32 mouse cellular contexts compared by ENCODE assay signal in genomic region chr9:44105781-44106180, GRCm38 (mm10). TPM values are rescaled to one million over a fixed set of nuclear protein-coding genes. Genes with fewer than 3 reads are reported as not detected.
DNase-seq lines count a peak whose midpoint lies in the region; ATAC-seq and TF ChIP-seq lines count a peak whose summit lies in the region.
"Had no signal": no experiment of that assay in that cellular context is flagged by ENCODE, and none has a peak within 500 bp of the region (broad histone marks: within the 10 kb centered on the region; RNA-seq: fewer than 3 reads in every experiment).

No protein-coding gene starts in this region.

- no peak for ATAC-seq in CD4-positive, CD25-positive, alpha-beta regulatory T cell, adult 4 months
- no peak for ATAC-seq in liver, postnatal 0 days
- ATAC-seq in liver, embryonic 12.5 days = no peak
- peak; percentile 28; the same call in 1 of the 2 replicates for ATAC-seq in megakaryocyte, adult 5-6 weeks (ENCODE audit: poor library complexity, severe bottlenecking)
- ATAC-seq: forebrain, embryonic 14.5 days; forebrain, postnatal 0 days; hindbrain, postnatal 0 days; inflammation-experienced regulatory T-cells, adult 6 months; Patski had no signal

- TF ChIP-seq EP300 in liver, postnatal 0 days (IDR thresholded peaks at IDR 0.05; ENCODE audit: low read depth) = no peak

- no peaks in the 10 kb centered on the region for H3K27me3 ChIP-seq in liver, postnatal 0 days (ENCODE audit: insufficient read depth, low read length)
- no peaks in the 10 kb centered on the region for H3K27me3 ChIP-seq in liver, embryonic 12.5 days (replicated peaks)
- H3K27me3 ChIP-seq: embryonic facial prominence, embryonic 12.5 days; embryonic facial prominence, embryonic 15.5 days; heart, embryonic 13.5 days; Patski had no signal

- H3K9ac ChIP-seq in liver, postnatal 0 days (replicated peaks) = no peak overlapping the region
- no peak overlapping the region for H3K9ac ChIP-seq in liver, embryonic 12.5 days
- H3K9ac ChIP-seq: embryonic facial prominence, embryonic 12.5 days; embryonic facial prominence, embryonic 15.5 days; forebrain, postnatal 0 days; hindbrain, embryonic 14.5 days had no signal

- no peak overlapping the region for H3K4me3 ChIP-seq in liver, postnatal 0 days (ENCODE audit: low read depth, low read length)
- H3K4me3 ChIP-seq in liver, embryonic 12.5 days = no peak overlapping the region
- H3K4me3 ChIP-seq: embryonic facial prominence, embryonic 12.5 days; embryonic facial prominence, embryonic 15.5 days; heart, adult 2 months; heart, embryonic 10.5 days; heart, embryonic 13.5 days had no signal

- peaks cover 14% of the 10 kb centered on the region for H3K36me3 ChIP-seq in liver, postnatal 0 days (replicated peaks; ENCODE audit: insufficient read depth, low read length)
- H3K36me3 ChIP-seq in liver, embryonic 12.5 days = peaks cover 64% of the 10 kb centered on the region

- DNase-seq in CD4-positive, CD25-positive, alpha-beta regulatory T cell, adult 2 months (ENCODE audit: low read depth, low spot score) = peak; percentile 31
- DNase-seq in liver, postnatal 0 days = no peak
- peak; percentile 60 for DNase-seq in 3T3-L1 (ENCODE audit: low read depth, low spot score)
- no peak for DNase-seq in testis, postnatal 10 days (ENCODE audit: low spot score)
- DNase-seq: adrenal gland, adult 2 months; adrenal gland, postnatal 25 days; B cell, adult 2 months; cerebellum, adult 11-12 months; cerebellum, adult 9-11 months; cerebellum, postnatal 25 days; forebrain, postnatal 0 days; gastrocnemius, postnatal 10 days; heart, postnatal 14 days; heart, postnatal 4 days had no signal

- no peaks in the 10 kb centered on the region for H3K9me3 ChIP-seq in liver, postnatal 0 days (ENCODE audit: low read length)
- H3K9me3 ChIP-seq in liver, embryonic 12.5 days (replicated peaks) = no peaks in the 10 kb centered on the region
- H3K9me3 ChIP-seq: embryonic facial prominence, embryonic 12.5 days; embryonic facial prominence, embryonic 15.5 days; heart, embryonic 10.5 days; heart, embryonic 13.5 days had no signal

- H3K4me2 ChIP-seq in liver, postnatal 0 days (ENCODE audit: low read depth, low read length) = no peak overlapping the region
- H3K4me2 ChIP-seq in liver, embryonic 12.5 days = no peak overlapping the region
- H3K4me2 ChIP-seq: embryonic facial prominence, embryonic 12.5 days; embryonic facial prominence, embryonic 15.5 days; heart, embryonic 13.5 days; hindbrain, embryonic 14.5 days had no signal

- 84% methylated on average over 10 of the region's 10 CpGs for WGBS in liver, postnatal 0 days (ENCODE audit: insufficient replicate concordance)
- WGBS in liver, embryonic 12.5 days (ENCODE audit: insufficient replicate concordance) = 85% methylated on average over 10 of the region's 10 CpGs

- H3K27ac ChIP-seq in liver, postnatal 0 days (ENCODE audit: low read depth) = peak overlapping the region; percentile 71; the same call in 1 of the 2 replicates
- H3K27ac ChIP-seq in liver, embryonic 12.5 days = no peak overlapping the region
- H3K27ac ChIP-seq: embryonic facial prominence, embryonic 12.5 days; heart, embryonic 10.5 days had no signal

- peaks cover 20% of the 10 kb centered on the region for H3K4me1 ChIP-seq in liver, postnatal 0 days (ENCODE audit: insufficient read depth)
- peaks cover 46% of the 10 kb centered on the region for H3K4me1 ChIP-seq in liver, embryonic 12.5 days

- no peak for TF ChIP-seq CTCF in liver, postnatal 0 days (IDR thresholded peaks at IDR 0.05; ENCODE audit: low read depth)

RNA-seq across cellular contexts. Expression of gene C1qtnf5, which starts 1.3 kb away (rescaled TPM):
- not detected for polyA plus RNA-seq in CD4-positive, CD25-positive, alpha-beta regulatory T cell, adult 4 months (2017; shearing (Covaris generic))
- polyA plus RNA-seq in liver, postnatal 0 days (2015; fragmentation: Nextera tagmentation; extraction: Ambion mirVana) = 1.0 and 1.3 TPM in 2 replicates
- polyA plus RNA-seq in liver, embryonic 12.5 days (2016; fragmentation: Nextera tagmentation; extraction: Ambion mirVana) = 0.23 and 0.28 TPM in 2 replicates
- total RNA-seq in megakaryocyte, adult 5-6 weeks (2015) = 0.27 TPM in 1 of 2 replicates, not detected in the other
- 0.40 TPM in 1 of 2 replicates, not detected in the other for total RNA-seq in megakaryocyte, adult 5-6 weeks (2017)
- total RNA-seq: common myeloid progenitor, adult 5-6 weeks; granulocyte monocyte progenitor cell, adult 5-6 weeks had no signal
- polyA plus RNA-seq: inflammation-experienced regulatory T-cells, adult 6 months had no signal

RNA-seq across cellular contexts. Expression of gene Mfrp, which starts 4.3 kb away (rescaled TPM):
- polyA plus RNA-seq in CD4-positive, CD25-positive, alpha-beta regulatory T cell, adult 4 months (2017; shearing (Covaris generic)) = not detected
- not detected in 2 replicates for polyA plus RNA-seq in liver, postnatal 0 days (2015; fragmentation: Nextera tagmentation; extraction: Ambion mirVana)
- polyA plus RNA-seq in liver, embryonic 12.5 days (2016; fragmentation: Nextera tagmentation; extraction: Ambion mirVana) = 0.11 TPM in 1 of 2 replicates, not detected in the other
- total RNA-seq in megakaryocyte, adult 5-6 weeks (2015) = not detected in 2 replicates
- 0.24 TPM in 1 of 2 replicates, not detected in the other for total RNA-seq in megakaryocyte, adult 5-6 weeks (2017)
- total RNA-seq: adrenal gland, postnatal 25 days; common myeloid progenitor, adult 5-6 weeks; gastrocnemius, postnatal 36 days; heart, postnatal 14 days; heart, postnatal 4 days had no signal
- polyA plus RNA-seq: forebrain, embryonic 11.5 days; forebrain, embryonic 14.5 days; heart, embryonic 13.5 days; heart, embryonic 16.5 days; inflammation-experienced regulatory T-cells, adult 6 months had no signal

RNA-seq across cellular contexts. Expression of gene Gm49380, which starts 7.5 kb away (rescaled TPM):
- polyA plus RNA-seq in CD4-positive, CD25-positive, alpha-beta regulatory T cell, adult 4 months (2017; shearing (Covaris generic)) = not detected
- polyA plus RNA-seq in liver, postnatal 0 days (2015; fragmentation: Nextera tagmentation; extraction: Ambion mirVana) = not detected in 2 replicates
- not detected in 2 replicates for polyA plus RNA-seq in liver, embryonic 12.5 days (2016; fragmentation: Nextera tagmentation; extraction: Ambion mirVana)
- total RNA-seq in megakaryocyte, adult 5-6 weeks (2015) = not detected in 2 replicates
- total RNA-seq in megakaryocyte, adult 5-6 weeks (2017) = not detected in 2 replicates
- total RNA-seq: common myeloid progenitor, adult 5-6 weeks; granulocyte monocyte progenitor cell, adult 5-6 weeks; heart, postnatal 4 days; hindbrain, postnatal 0 days had no signal
- polyA plus RNA-seq: forebrain, embryonic 11.5 days; forebrain, postnatal 0 days; heart, adult 2 months; heart, embryonic 13.5 days; hindbrain, postnatal 0 days; inflammation-experienced regulatory T-cells, adult 6 months had no signal

RNA-seq across cellular contexts. Expression of gene Rnf26, which starts 7.5 kb away (rescaled TPM):
- polyA plus RNA-seq in CD4-positive, CD25-positive, alpha-beta regulatory T cell, adult 4 months (2017; shearing (Covaris generic)) = 1 to 10 TPM; 4.9 to 5.0 TPM
- 17.9 and 18.8 TPM in 2 replicates for polyA plus RNA-seq in liver, postnatal 0 days (2015; fragmentation: Nextera tagmentation; extraction: Ambion mirVana)
- polyA plus RNA-seq in liver, embryonic 12.5 days (2016; fragmentation: Nextera tagmentation; extraction: Ambion mirVana) = 57.6 and 58.7 TPM in 2 replicates
- total RNA-seq in megakaryocyte, adult 5-6 weeks (2015) = 35.9 and 36.7 TPM in 2 replicates
- 16.3 and 20.9 TPM in 2 replicates for total RNA-seq in megakaryocyte, adult 5-6 weeks (2017)

RNA-seq across cellular contexts. Expression of gene Mcam, which starts 28.5 kb away (rescaled TPM):
- under 1 TPM in 1 of 2 experiments, not detected in 1; 0.34 TPM for polyA plus RNA-seq in CD4-positive, CD25-positive, alpha-beta regulatory T cell, adult 4 months (2017; shearing (Covaris generic))
- 4.2 and 4.5 TPM in 2 replicates for polyA plus RNA-seq in liver, postnatal 0 days (2015; fragmentation: Nextera tagmentation; extraction: Ambion mirVana)
- polyA plus RNA-seq in liver, embryonic 12.5 days (2016; fragmentation: Nextera tagmentation; extraction: Ambion mirVana) = 6.1 and 6.3 TPM in 2 replicates
- 1.6 TPM in 2 replicates for total RNA-seq in megakaryocyte, adult 5-6 weeks (2015)
- total RNA-seq in megakaryocyte, adult 5-6 weeks (2017) = 3.2 and 5.8 TPM in 2 replicates

Comparison
In these comparisons a context has a peak if more than half of its experiments do, and no peak if none do; other contexts are left out.
1. DNase-seq: peak in CD4-positive, CD25-positive, alpha-beta regulatory T cell, adult 2 months (single experiment) and 3T3-L1 (single experiment); none in liver, postnatal 0 days (single experiment) and testis, postnatal 10 days (single experiment).